Mouse (Mus musculus) limb, embryonic 15.5 days (tissue): ENCODE measurements around the gene Cdyl. TPM values are rescaled to one million over a fixed set of nuclear protein-coding genes. Genes with fewer than 3 reads are reported as not detected.
"Not testable (repeated sequence)": the region's sequence is repeated elsewhere in the genome, so short reads cannot be mapped to it uniquely, and the experiment has no call there.

Source experiments
- ATAC-seq: fragments of 200-750 bp; cut with Nextera tagmentation; 2 replicates; pipeline ENCODE4 v1.8.0; 2017; ENCODE audit warnings: low read depth, moderate TSS enrichment; ENCODE audit not compliant: insufficient number of reproducible peaks, low FRiP score, low TSS enrichment
- H3K27ac ChIP-seq: fragments of 300-500 bp; sonication (generic); 2 replicates; pipeline ENCODE4 v1.5.1; 2015; ENCODE audit warnings: moderate library complexity, mild to moderate bottlenecking, inconsistent platforms
- H3K27me3 ChIP-seq: fragments of 300-500 bp; sonication (generic); 2 replicates; pipeline ENCODE4 v1.6.1; 2015; ENCODE audit warnings: inconsistent platforms
- H3K36me3 ChIP-seq: fragments of 300-500 bp; sonication (generic); 2 replicates; pipeline ENCODE4 v1.6.1; 2015; ENCODE audit warnings: inconsistent platforms
- H3K4me1 ChIP-seq: fragments of 300-500 bp; sonication (generic); 2 replicates; pipeline ENCODE4 v1.6.1; 2015; ENCODE audit warnings: inconsistent platforms
- H3K4me2 ChIP-seq: fragments of 300-500 bp; sonication (generic); 2 replicates; pipeline ENCODE4 v1.6.1; 2015; ENCODE audit warnings: mild to moderate bottlenecking, inconsistent platforms
- H3K4me3 ChIP-seq: fragments of 300-500 bp; sonication (generic); 2 replicates; pipeline ENCODE4 v1.5.1; 2015; ENCODE audit warnings: mild to moderate bottlenecking, inconsistent platforms
- H3K9ac ChIP-seq: fragments of 300-500 bp; sonication (generic); 2 replicates; pipeline ENCODE4 v1.6.1; 2015; ENCODE audit warnings: inconsistent platforms
- H3K9me3 ChIP-seq: fragments of 300-500 bp; sonication (generic); 2 replicates; pipeline ENCODE4 v1.6.1; 2016; ENCODE audit warnings: inconsistent platforms
- WGBS: fragments of 180-500 bp; shearing (Covaris S2); methylation state at CpG from one replicate; pipeline ENCODE4 v1.1.7; 2015; 5-methylcytosine and 5-hydroxymethylcytosine counted together
- polyA plus RNA-seq: library from polyadenylated mRNA; unstranded; fragments of >200 nt; fragmentation: Nextera tagmentation; extraction: Ambion mirVana; gene quantifications from 2 replicates; pipeline ENCODE4 v1.2.1, GENCODE M21; 2015

Cdyl gene
- polyA plus RNA-seq, 1 experiment from 2014 or later = 16.6 TPM

- Histone ChIP-seq H3K9ac (no peak overlapping the region), H3K4me3 (no peak overlapping the region), H3K27ac (no peak overlapping the region), H3K27me3 (no peaks in the 10 kb centered on the region), H3K9me3 (no peaks in the 10 kb centered on the region), H3K4me2 (no peak overlapping the region), H3K4me1 (peaks cover 21% of the 10 kb centered on the region), H3K36me3 (peaks cover 22% of the 10 kb centered on the region)
- no peak for ATAC-seq
- WGBS = 78% methylated on average over 2 of the region's 2 CpGs
Observed at GRCm38 (mm10) chr13:35825639-35826038, 166.0 kb downstream of the Cdyl start.

DNA sequence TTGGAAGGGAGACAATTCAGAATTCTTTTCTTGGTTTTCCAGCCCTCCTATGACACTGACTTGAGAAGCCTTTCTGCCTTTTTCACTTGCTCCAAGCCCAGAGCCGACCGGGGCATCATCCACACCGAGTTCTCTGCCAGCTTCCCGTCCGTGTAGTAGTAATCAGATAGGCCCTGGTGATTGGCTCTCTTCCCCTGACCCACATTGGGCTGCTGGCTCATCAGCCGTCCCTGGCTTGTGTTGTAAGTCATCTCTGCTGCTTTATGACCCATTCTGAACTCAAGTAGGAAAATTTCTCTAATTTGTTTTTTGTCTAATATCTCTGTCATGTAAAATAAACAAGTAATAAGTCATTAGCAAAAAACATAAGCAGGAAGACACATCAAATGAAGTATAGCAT is 173.0 kb downstream of the Cdyl start:
- ATAC-seq = no peak
- Histone ChIP-seq H3K4me1 (peaks cover 16% of the 10 kb centered on the region; the same call in 1 of the 2 replicates), H3K9me3 (no peaks in the 10 kb centered on the region), H3K9ac (no peak overlapping the region), H3K4me3 (no peak overlapping the region), H3K36me3 (0 out of 2 replicates have a peak, but pooled peaks cover 3% of the 10 kb centered on the region), H3K27ac (no peak overlapping the region), H3K4me2 (no peak overlapping the region), H3K27me3 (no peaks in the 10 kb centered on the region)
- WGBS = 69% methylated on average over 6 of the region's 6 CpGs

- no peak overlapping the region for H3K27ac ChIP-seq
- no peak overlapping the region for H3K4me3 ChIP-seq
- H3K4me2 ChIP-seq = no peak overlapping the region
- 36% methylated on average over 6 of the region's 6 CpGs for WGBS
- H3K4me1 ChIP-seq = peaks cover 16% of the 10 kb centered on the region; the same call in 1 of the 2 replicates
- ATAC-seq = no peak
- H3K27me3 ChIP-seq = no peaks in the 10 kb centered on the region
- H3K9me3 ChIP-seq = no peaks in the 10 kb centered on the region
- H3K36me3 ChIP-seq = 0 out of 2 replicates have a peak, but pooled peaks cover 2% of the 10 kb centered on the region
- no peak overlapping the region for H3K9ac ChIP-seq
Observed at GRCm38 (mm10) chr13:35833941-35834340, 174.3 kb downstream of the Cdyl start.

DNA sequence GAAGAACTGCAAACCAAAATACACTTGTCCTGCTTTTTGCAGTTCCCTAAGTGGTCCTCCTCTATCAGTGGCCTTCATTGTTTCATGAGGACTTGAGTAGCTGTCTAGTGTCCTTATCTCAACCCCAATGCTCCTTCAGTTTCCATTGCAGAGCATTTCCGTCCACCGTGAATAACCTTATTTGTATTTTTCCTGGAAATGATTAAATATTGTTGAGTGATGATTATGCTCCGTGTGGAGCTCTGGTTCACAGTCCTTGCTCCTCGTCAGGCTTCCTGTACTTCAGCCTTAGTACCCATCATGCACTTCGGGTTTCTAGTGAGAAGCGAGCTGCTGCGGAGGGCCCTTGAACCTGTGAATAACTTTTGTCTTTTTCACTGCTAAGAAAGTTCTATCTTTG is 176.0 kb downstream of the Cdyl start:
- no peak overlapping the region for H3K4me2 ChIP-seq
- ATAC-seq = no peak
- H3K4me3 ChIP-seq = no peak overlapping the region
- H3K9me3 ChIP-seq = no peaks in the 10 kb centered on the region
- H3K4me1 ChIP-seq = peaks cover 10% of the 10 kb centered on the region; the same call in 1 of the 2 replicates
- WGBS = 73% methylated on average over 7 of the region's 7 CpGs
- H3K27ac ChIP-seq = no peak overlapping the region
- 0 out of 2 replicates have a peak, but pooled peaks cover 5% of the 10 kb centered on the region for H3K36me3 ChIP-seq
- no peak overlapping the region for H3K9ac ChIP-seq
- H3K27me3 ChIP-seq = no peaks in the 10 kb centered on the region

GRCm38 (mm10) chr13:35836501-35836900 is 176.9 kb downstream of the Cdyl start:
- H3K4me1 ChIP-seq = peaks cover 10% of the 10 kb centered on the region; the same call in 1 of the 2 replicates
- H3K9ac ChIP-seq, H3K36me3 ChIP-seq, H3K9me3 ChIP-seq, H3K27ac ChIP-seq, H3K4me3 ChIP-seq, ATAC-seq, H3K4me2 ChIP-seq, H3K27me3 ChIP-seq: not testable (repeated sequence)
- 93% methylated on average over 7 of the region's 7 CpGs for WGBS

- Histone ChIP-seq H3K9ac (no peak overlapping the region), H3K27me3 (no peaks in the 10 kb centered on the region), H3K4me2 (no peak overlapping the region), H3K36me3 (peaks cover 6% of the 10 kb centered on the region; the same call in 1 of the 2 replicates), H3K4me3 (no peak overlapping the region), H3K27ac (no peak overlapping the region), H3K4me1 (peaks cover 7% of the 10 kb centered on the region), H3K9me3 (no peaks in the 10 kb centered on the region)
- ATAC-seq = no peak
- WGBS = 79% methylated on average over 10 of the region's 10 CpGs
Observed at GRCm38 (mm10) chr13:35840102-35840501, 180.5 kb downstream of the Cdyl start.

DNA sequence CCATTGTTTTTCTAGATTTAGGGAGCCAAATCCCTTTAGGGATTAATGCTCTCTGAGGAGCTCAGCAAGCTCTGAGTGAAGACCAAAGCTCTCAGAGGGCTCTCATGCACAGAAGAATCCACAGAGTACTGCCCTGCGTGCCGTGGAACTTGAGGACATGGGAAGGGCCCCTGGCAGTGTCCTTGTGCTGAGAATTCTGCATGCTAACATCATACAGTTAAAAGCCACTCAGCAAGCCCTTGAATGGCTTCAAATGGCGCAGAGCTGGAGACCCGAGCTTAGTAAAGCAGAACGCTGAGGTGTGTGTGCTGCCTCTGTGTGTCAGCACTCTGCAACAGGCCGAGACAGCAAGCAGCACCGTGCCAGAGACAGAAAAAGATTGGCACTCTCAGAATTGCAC is 183.8 kb downstream of the Cdyl start:
- H3K36me3 ChIP-seq = peaks cover 6% of the 10 kb centered on the region; the same call in 1 of the 2 replicates
- no peak overlapping the region for H3K4me2 ChIP-seq
- peaks cover 21% of the 10 kb centered on the region for H3K4me1 ChIP-seq
- H3K27ac ChIP-seq = no peak overlapping the region
- H3K9ac ChIP-seq = no peak overlapping the region
- H3K27me3 ChIP-seq = no peaks in the 10 kb centered on the region
- H3K9me3 ChIP-seq = no peaks in the 10 kb centered on the region
- 71% methylated on average over 7 of the region's 7 CpGs for WGBS
- no peak overlapping the region for H3K4me3 ChIP-seq
- ATAC-seq = no peak

DNA sequence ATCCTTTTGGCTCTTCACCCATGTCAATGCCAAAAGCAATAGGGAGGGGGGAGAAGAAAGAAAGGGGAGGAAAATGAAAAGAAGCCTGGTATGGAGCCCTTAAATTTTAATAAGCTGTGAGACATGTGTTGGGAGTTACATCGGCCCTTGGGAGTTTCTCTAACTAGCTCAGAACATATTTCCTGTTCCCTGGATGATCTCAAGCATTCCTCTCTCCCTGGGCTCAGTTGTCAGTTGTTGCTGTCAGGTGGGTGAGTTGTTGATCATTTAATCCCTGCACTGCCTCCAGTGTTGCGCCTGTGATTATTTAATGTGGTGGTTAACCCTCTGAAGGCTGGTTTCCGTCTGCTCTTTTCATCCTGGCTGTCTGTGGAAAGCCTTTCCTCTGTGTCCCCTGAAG is 185.7 kb downstream of the Cdyl start:
- Histone ChIP-seq H3K4me1 (peaks cover 27% of the 10 kb centered on the region), H3K9ac (no peak overlapping the region), H3K36me3 (peaks cover 5% of the 10 kb centered on the region; the same call in 1 of the 2 replicates), H3K27me3 (no peaks in the 10 kb centered on the region), H3K9me3 (no peaks in the 10 kb centered on the region), H3K4me3 (no peak overlapping the region), H3K4me2 (no peak overlapping the region), H3K27ac (no peak overlapping the region)
- WGBS = 34% methylated on average over 3 of the region's 3 CpGs
- no peak for ATAC-seq

DNA sequence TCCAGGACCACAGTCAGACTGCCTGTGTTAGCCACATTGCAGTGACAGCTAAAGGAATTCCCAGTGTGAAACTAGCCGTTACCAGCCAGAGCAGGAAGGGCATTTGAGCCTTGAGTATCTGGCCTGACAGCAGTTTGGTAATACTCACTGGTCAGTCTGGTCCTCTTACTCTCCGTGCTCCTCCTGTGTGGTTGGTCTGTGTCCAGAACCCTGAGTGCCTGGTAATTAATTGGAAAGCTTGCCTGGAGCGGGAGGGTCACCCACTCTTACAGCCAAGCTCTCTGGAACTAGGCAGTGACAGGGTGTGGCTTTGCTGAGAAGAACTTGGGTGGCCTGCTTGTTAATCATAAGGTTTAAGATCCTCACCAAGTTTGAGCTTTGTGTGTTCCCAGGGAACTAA is 189.1 kb downstream of the Cdyl start:
- no peak overlapping the region for H3K4me3 ChIP-seq
- H3K9ac ChIP-seq = no peak overlapping the region
- H3K9me3 ChIP-seq = no peaks in the 10 kb centered on the region
- no peak overlapping the region for H3K27ac ChIP-seq
- WGBS = 55% methylated on average over 3 of the region's 3 CpGs
- no peaks in the 10 kb centered on the region for H3K27me3 ChIP-seq
- H3K4me2 ChIP-seq = no peak overlapping the region
- ATAC-seq = no peak; the same call in 1 of the 2 replicates
- H3K36me3 ChIP-seq = no peaks in the 10 kb centered on the region
- peaks cover 26% of the 10 kb centered on the region for H3K4me1 ChIP-seq

DNA sequence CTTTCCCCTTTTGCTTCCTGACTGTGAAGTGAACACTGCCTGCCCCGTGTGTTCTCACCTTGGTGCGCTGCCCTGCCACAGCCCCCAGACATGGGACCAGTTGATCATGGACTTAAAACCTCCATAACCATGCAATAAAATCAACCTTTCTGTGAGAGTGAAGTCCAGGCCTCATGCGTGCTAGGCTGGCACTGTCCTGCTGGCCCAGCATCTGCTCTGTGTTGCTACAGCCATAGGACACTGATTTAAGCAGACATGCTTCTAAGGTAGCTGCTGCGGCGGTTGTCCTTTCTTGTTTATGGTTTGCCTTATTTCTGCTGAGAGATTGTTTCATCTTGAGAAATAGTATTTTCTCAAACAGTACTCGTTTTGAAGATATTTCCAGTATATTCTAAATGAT is 191.9 kb downstream of the Cdyl start:
- Histone ChIP-seq H3K36me3 (peaks cover 1% of the 10 kb centered on the region), H3K27me3 (no peaks in the 10 kb centered on the region), H3K4me1 (peaks cover 17% of the 10 kb centered on the region), H3K9me3 (no peaks in the 10 kb centered on the region), H3K4me3 (no peak overlapping the region), H3K4me2 (no peak overlapping the region), H3K9ac (no peak overlapping the region), H3K27ac (no peak overlapping the region)
- ATAC-seq = no peak
- WGBS = 94% methylated on average over 6 of the region's 6 CpGs

GRCm38 (mm10) chr13:35852851-35853575 is 193.4 kb downstream of the Cdyl start:
- H3K27ac ChIP-seq = no peak overlapping the region
- H3K4me1 ChIP-seq = peaks cover 12% of the 10 kb centered on the region
- no peaks in the 10 kb centered on the region for H3K27me3 ChIP-seq
- no peak overlapping the region for H3K4me3 ChIP-seq
- ATAC-seq = no peak
- 84% methylated on average over 2 of the region's 2 CpGs for WGBS
- no peak overlapping the region for H3K9ac ChIP-seq
- no peak overlapping the region for H3K4me2 ChIP-seq
- H3K36me3 ChIP-seq = peaks cover 8% of the 10 kb centered on the region
- H3K9me3 ChIP-seq = no peaks in the 10 kb centered on the region

DNA sequence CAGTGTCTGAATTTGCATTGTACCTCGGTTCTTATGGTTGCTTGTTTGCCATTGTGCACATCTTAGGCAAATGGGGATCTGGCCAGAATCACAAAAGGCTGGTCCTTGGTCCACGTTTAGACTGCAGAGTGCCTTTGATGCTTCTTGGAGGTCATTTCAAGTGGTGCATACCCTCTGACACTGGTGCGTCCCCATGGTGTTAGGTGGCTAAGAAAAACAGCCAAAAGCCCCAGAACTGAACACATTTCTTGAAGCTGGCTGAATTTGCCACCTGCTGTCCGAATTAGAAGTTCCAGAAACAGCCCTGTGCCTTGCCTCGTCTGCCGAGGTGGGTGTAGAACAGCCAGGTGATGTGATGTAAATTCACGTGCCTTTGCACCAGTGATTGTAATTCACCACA is 197.9 kb downstream of the Cdyl start:
- no peak overlapping the region for H3K27ac ChIP-seq
- no peak overlapping the region for H3K4me3 ChIP-seq
- 79% methylated on average over 7 of the region's 7 CpGs for WGBS
- H3K36me3 ChIP-seq = peaks cover 17% of the 10 kb centered on the region
- H3K4me2 ChIP-seq = no peak overlapping the region
- peaks cover 2% of the 10 kb centered on the region; the same call in 1 of the 2 replicates for H3K4me1 ChIP-seq
- no peaks in the 10 kb centered on the region for H3K27me3 ChIP-seq
- ATAC-seq = no peak
- no peak overlapping the region for H3K9ac ChIP-seq
- H3K9me3 ChIP-seq = no peaks in the 10 kb centered on the region
